Mouse (Mus musculus): ENCODE results near the gene Bglap. TPM values are rescaled to one million over a fixed set of nuclear protein-coding genes. Genes with fewer than 3 reads are reported as not detected.

Bglap gene
- total and polyA plus RNA-seq, 3 experiments: not detected

DNA sequence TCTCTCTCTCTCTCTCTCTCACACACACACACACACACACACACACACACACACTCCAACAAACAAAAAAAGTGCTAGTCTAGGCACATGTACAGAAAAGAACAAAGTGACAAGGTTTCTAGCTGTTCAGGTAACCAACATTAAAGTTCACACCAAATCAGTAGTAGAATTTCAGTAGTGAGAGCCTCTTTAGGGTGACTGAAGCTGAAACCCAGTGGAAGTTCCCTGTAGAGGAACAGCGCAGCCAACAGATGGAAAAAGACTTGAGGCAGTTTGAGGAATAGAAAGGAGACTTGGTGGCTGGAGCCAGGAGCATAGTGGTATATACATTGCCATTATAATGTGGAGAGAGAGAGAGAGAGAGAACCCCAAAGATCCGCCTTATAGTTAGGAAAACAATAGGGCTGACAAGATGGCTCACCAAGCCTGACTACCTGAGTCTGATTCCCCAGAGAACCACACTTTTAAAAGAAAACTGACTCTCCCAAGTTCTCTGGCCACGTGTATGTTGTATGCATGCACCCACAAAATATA, 49.3 kb downstream of the Bglap start:
- dilution Hi-C loops (cut with MboI; ENCODE audit: extremely low pct_ligation_motif_present, extremely low pct_unique_long_range_greater_than_20kb, low sequenced_read_pairs): no loop called here
- H3K4me1 ChIP-seq (ENCODE audit: control insufficient read depth in 1 of 2, insufficient read depth in 2 of 2): peaks cover 18 to 36% of the 10 kb centered on the region in 2 experiments
- peak overlapping the region; percentile 64 to 82 (median 81) for H3K4me3 ChIP-seq (replicated peaks in 1 of 3; ENCODE audit: low read depth in 2 of 3, low read length in 2 of 3, poor library complexity in 1 of 3)

DNA sequence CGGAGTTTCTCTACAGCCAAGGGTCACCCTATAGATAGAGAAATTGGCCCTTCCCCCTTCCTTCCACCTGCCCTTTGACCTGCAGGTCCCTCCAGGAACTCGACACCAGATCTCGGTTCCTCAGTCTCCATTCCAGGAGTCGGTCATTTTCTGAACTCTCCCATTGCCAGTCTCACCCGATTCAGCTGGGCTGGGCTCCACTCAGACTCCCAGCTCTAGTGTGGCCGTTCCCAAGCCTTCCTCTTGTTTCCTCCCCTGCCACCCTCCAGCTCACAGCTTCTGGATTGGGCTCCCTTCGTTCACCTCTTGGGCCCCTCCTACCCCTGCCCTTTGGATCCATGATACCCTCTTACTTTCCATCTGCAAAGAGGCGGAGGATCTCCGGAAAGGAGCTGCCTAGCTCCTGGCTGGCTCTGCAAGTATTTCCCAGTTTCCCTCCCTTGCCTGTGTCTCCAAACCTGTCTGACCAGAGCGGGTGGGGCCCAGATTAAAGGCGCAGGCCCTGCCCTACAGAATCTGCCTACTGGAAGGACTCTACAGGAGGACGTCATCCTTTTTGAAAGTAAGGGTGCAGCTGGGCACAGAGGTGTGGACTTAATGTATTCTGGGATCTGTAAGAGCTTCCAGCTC, 50.1 kb downstream of the Bglap start:
- peaks cover 13 to 39% of the 10 kb centered on the region in 2 experiments for H3K36me3 ChIP-seq (replicated peaks in 1 of 2; ENCODE audit: control insufficient read depth in 1 of 2, insufficient read depth in 1 of 2, low read length in 1 of 2)
- DNase-seq (ENCODE audit: extremely low read depth): no peak
- no peak overlapping the region for H3K9ac ChIP-seq (ENCODE audit: insufficient read depth, low read depth)
- H3K4me1 ChIP-seq (ENCODE audit: control insufficient read depth in 1 of 2, insufficient read depth in 2 of 2): peaks cover 16 to 34% of the 10 kb centered on the region in 2 experiments
- TF ChIP-seq MAX (IDR thresholded peaks at IDR 0.05; ENCODE audit: low read length) (no peak), KAT2A (IDR thresholded peaks at IDR 0.05; ENCODE audit: insufficient replicate concordance, low read length) (no peak), USF2 (conservative IDR thresholded peaks at IDR 0.05; ENCODE audit: low read depth, low read length) (no peak)
- peak overlapping the region in 1 of 3 experiments; percentile 10 for H3K4me3 ChIP-seq (replicated peaks in 1 of 3; ENCODE audit: low read depth in 2 of 3, low read length in 2 of 3, poor library complexity in 1 of 3)
- H3K4me2 ChIP-seq (ENCODE audit: insufficient read depth, low read depth, poor library complexity, severe bottlenecking): peak overlapping the region; percentile 47; the same call in 1 of the 2 replicates
- dilution Hi-C loops (cut with MboI; ENCODE audit: extremely low pct_ligation_motif_present, extremely low pct_unique_long_range_greater_than_20kb, low sequenced_read_pairs) (no loop called here), in situ Hi-C loops (cut with MboI; ENCODE audit: low pct_ligation_motif_present, low pct_unique_long_range_greater_than_20kb, low sequenced_read_pairs) (loop anchor here (5.0 kb wide), 1 partner anchor 37 kb away; the partner anchor contains the start of genes Cct3 and Tsacc)
- H3K27ac ChIP-seq (ENCODE audit: insufficient read depth, low read depth): peak overlapping the region; percentile 10; the same call in 1 of the 2 replicates
- no peaks in the 10 kb centered on the region for H3K9me3 ChIP-seq (replicated peaks; ENCODE audit: low read length)
- peaks cover 29% of the 10 kb centered on the region for H3K79me2 ChIP-seq (replicated peaks; ENCODE audit: control insufficient read depth, extremely low read depth, insufficient read depth, poor library complexity, severe bottlenecking)
- H3K27me3 ChIP-seq (replicated peaks): no peaks in the 10 kb centered on the region

More for the DNA sequence above, 49.3 kb downstream of the Bglap start:
- Histone ChIP-seq H3K9ac (ENCODE audit: insufficient read depth, low read depth) (peak overlapping the region; percentile 59), H3K36me3 (replicated peaks in 1 of 2; ENCODE audit: control insufficient read depth in 1 of 2, insufficient read depth in 1 of 2, low read length in 1 of 2) (peaks cover 6 to 35% of the 10 kb centered on the region in 2 experiments), H3K4me2 (ENCODE audit: insufficient read depth, low read depth, poor library complexity, severe bottlenecking) (peak overlapping the region; percentile 93), H3K79me2 (replicated peaks; ENCODE audit: control insufficient read depth, extremely low read depth, insufficient read depth, poor library complexity, severe bottlenecking) (peaks cover 33% of the 10 kb centered on the region), H3K27me3 (replicated peaks) (no peaks in the 10 kb centered on the region), H3K9me3 (replicated peaks; ENCODE audit: low read length) (no peaks in the 10 kb centered on the region), H3K27ac (ENCODE audit: insufficient read depth, low read depth) (peak overlapping the region; percentile 33; the same call in 1 of the 2 replicates)
- DNase-seq (ENCODE audit: extremely low read depth): peak; percentile 46
- in situ Hi-C loops (cut with MboI; ENCODE audit: low pct_ligation_motif_present, low pct_unique_long_range_greater_than_20kb, low sequenced_read_pairs): loop anchor here (5.0 kb wide), 1 partner anchor 38 kb away; the partner anchor contains the start of genes Cct3 and Tsacc
- TF ChIP-seq ZKSCAN1 (IDR thresholded peaks at IDR 0.05; ENCODE audit: borderline replicate concordance, low read depth, low read length): no peak
- no peak for TF ChIP-seq KAT2A (IDR thresholded peaks at IDR 0.05; ENCODE audit: insufficient replicate concordance, low read length)
- peak; percentile 13; the same call in 1 of the 2 replicates for TF ChIP-seq SIN3A (IDR thresholded peaks at IDR 0.05; ENCODE audit: low read length)
- TF ChIP-seq ZMIZ1 (IDR thresholded peaks at IDR 0.05; ENCODE audit: low read depth, low read length): no peak
- TF ChIP-seq MXI1 (IDR thresholded peaks at IDR 0.05; ENCODE audit: low read depth, low read length): no peak
- no peak for TF ChIP-seq RAD21 (IDR thresholded peaks at IDR 0.05; ENCODE audit: low read depth, low read length)
- no peak for TF ChIP-seq MAFK (IDR thresholded peaks at IDR 0.05; ENCODE audit: insufficient replicate concordance, low read length)
- peak; percentile 60; the same call in 1 of the 2 replicates for TF ChIP-seq TBP (conservative IDR thresholded peaks at IDR 0.05; ENCODE audit: low read depth, low read length)
- TF ChIP-seq CTCF (conservative IDR thresholded peaks at IDR 0.05 in 1 of 2, IDR thresholded peaks at IDR 0.05 in 1 of 2; ENCODE audit: low read depth in 2 of 2, low read length in 2 of 2): no peak
- no peak for TF ChIP-seq ZNF384 (IDR thresholded peaks at IDR 0.05; ENCODE audit: low read depth, low read length)
- no peak for TF ChIP-seq CHD2 (IDR thresholded peaks at IDR 0.05; ENCODE audit: low read length)
- TF ChIP-seq USF2 (conservative IDR thresholded peaks at IDR 0.05; ENCODE audit: low read depth, low read length): no peak
- TF ChIP-seq PAX5 (IDR thresholded peaks at IDR 0.05; ENCODE audit: low read length): no peak
- no peak for TF ChIP-seq JUN (IDR thresholded peaks at IDR 0.05; ENCODE audit: insufficient read depth, low read depth, low read length)
- TF ChIP-seq UBTF (IDR thresholded peaks at IDR 0.05; ENCODE audit: low read depth, low read length): no peak
- TF ChIP-seq SMC3 (IDR thresholded peaks at IDR 0.05; ENCODE audit: low read depth, low read length): no peak
- no peak for TF ChIP-seq MYC (IDR thresholded peaks at IDR 0.05; ENCODE audit: low read depth, low read length)
- no peak; the same call in 1 of the 2 replicates for TF ChIP-seq CHD1 (IDR thresholded peaks at IDR 0.05; ENCODE audit: low read depth, low read length)
- TF ChIP-seq USF1 (IDR thresholded peaks at IDR 0.05; ENCODE audit: low read depth, low read length): no peak
- no peak for TF ChIP-seq MAZ (IDR thresholded peaks at IDR 0.05; ENCODE audit: low read depth, low read length)
- TF ChIP-seq RCOR1 (conservative IDR thresholded peaks at IDR 0.05; ENCODE audit: low read depth, low read length): no peak
- TF ChIP-seq EP300 (IDR thresholded peaks at IDR 0.05; ENCODE audit: low read length): peak; percentile 61
- TF ChIP-seq GABPA (IDR thresholded peaks at IDR 0.05; ENCODE audit: insufficient replicate concordance, low read depth, low read length): no peak
- TF ChIP-seq HCFC1 (IDR thresholded peaks at IDR 0.05; ENCODE audit: low read depth, low read length): no peak
- no peak for TF ChIP-seq ETS1 (conservative IDR thresholded peaks at IDR 0.05; ENCODE audit: low read depth, low read length)
- TF ChIP-seq MAX (IDR thresholded peaks at IDR 0.05; ENCODE audit: low read length): peak; percentile 1; the same call in 1 of the 2 replicates
- no peak for TF ChIP-seq POLR2AphosphoS2 (IDR thresholded peaks at IDR 0.05; ENCODE audit: low read depth, low read length)
- TF ChIP-seq ZC3H11A (IDR thresholded peaks at IDR 0.05; ENCODE audit: low read depth, low read length): no peak
- no peak for TF ChIP-seq MEF2A (IDR thresholded peaks at IDR 0.05; ENCODE audit: borderline replicate concordance, low read depth, low read length)
- TF ChIP-seq ELF1 (IDR thresholded peaks at IDR 0.05; ENCODE audit: low read depth, low read length): no peak
- peak; percentile 62; the same call in 1 of the 2 replicates for TF ChIP-seq IRF4 (IDR thresholded peaks at IDR 0.05; ENCODE audit: low read depth, low read length)
- TF ChIP-seq POLR2A (IDR thresholded peaks at IDR 0.05; ENCODE audit: low read depth, low read length): no peak
- TF ChIP-seq TCF12 (IDR thresholded peaks at IDR 0.05; ENCODE audit: low read depth, low read length): no peak
- 0 out of 2 replicates have a peak, but pooled peaks have one; percentile 20 for TF ChIP-seq JUND (conservative IDR thresholded peaks at IDR 0.05; ENCODE audit: low read depth, low read length)
- TF ChIP-seq BHLHE40 (IDR thresholded peaks at IDR 0.05; ENCODE audit: low read depth, low read length): no peak
- no peak for TF ChIP-seq NELFE (IDR thresholded peaks at IDR 0.05; ENCODE audit: low read depth, low read length)
- TF ChIP-seq NRF1 (IDR thresholded peaks at IDR 0.05; ENCODE audit: low read depth, low read length): no peak
- TF ChIP-seq E2F4 (IDR thresholded peaks at IDR 0.05; ENCODE audit: insufficient replicate concordance, low read depth, low read length): no peak

Data from CH12.LX (cell line).